Mouse (Mus musculus) liver, embryonic 14.5 days (tissue): ENCODE results near the gene Mrpl37.

Experiments
- CTCF ChIP-seq: IDR thresholded peaks from 2 replicates; pipeline ENCODE4 v1.5.1; 2016; ENCODE audit warnings: antibody characterized with exemption, low read depth, control low read depth
- EP300 ChIP-seq: IDR thresholded peaks from 2 replicates; pipeline ENCODE4 v1.6.1; 2016; ENCODE audit warnings: antibody characterized with exemption, low read depth

- TF ChIP-seq CTCF, result no peak
- TF ChIP-seq EP300, result no peak
These were observed 52.8 kb downstream of the Mrpl37 start for GRCm38 (mm10) chr4:107013817-107014260.
